Mouse (Mus musculus) liver, embryonic 14.5 days (tissue): Measurements from ENCODE around the gene Tnfrsf12a. TPM values are rescaled to one million over a fixed set of nuclear protein-coding genes. Genes with fewer than 3 reads are reported as not detected.

Source experiments
- ATAC-seq: fragments of 200-750 bp; cut with Nextera tagmentation; 2 replicates; pipeline ENCODE4 v1.8.0; 2017; ENCODE audit warnings: moderate number of reproducible peaks, mild to moderate bottlenecking, moderate library complexity; ENCODE audit not compliant: insufficient read depth
- DNase-seq, 3 experiments: peaks; one replicate each; pipeline ENCODE4 v3.0.0-alpha.2; 2012 to 2013; ENCODE audit warnings: low read depth in 3 of 3, low spot score in 3 of 3
- H3K27ac ChIP-seq: fragments of 300-500 bp; sonication (generic); 2 replicates; pipeline ENCODE4 v1.5.1; 2014; ENCODE audit warnings: moderate library complexity, mild to moderate bottlenecking, control low read depth, inconsistent platforms
- H3K27me3 ChIP-seq: fragments of 300-500 bp; sonication (generic); 2 replicates; pipeline ENCODE4 v1.6.1; 2014; ENCODE audit warnings: mild to moderate bottlenecking, low read length, moderate library complexity; ENCODE audit not compliant: control insufficient read depth, insufficient read depth
- H3K36me3 ChIP-seq: fragments of 300-500 bp; sonication (generic); replicated peaks from 2 replicates; pipeline ENCODE4 v1.6.1; 2014; ENCODE audit warnings: low read depth; ENCODE audit not compliant: control insufficient read depth, insufficient read depth
- H3K4me1 ChIP-seq, 2 experiments: fragments of 200-500 bp in 1 of 2; fragments of 300-500 bp in 1 of 2; sonication (generic) in 1 of 2; replicated peaks; 2 replicates each; pipeline ENCODE4 v1.6.1; 2012 to 2014; ENCODE audit warnings: antibody characterized with exemption in 1 of 2, inconsistent platforms in 1 of 2, low read length in 1 of 2; ENCODE audit not compliant: control insufficient read depth in 2 of 2, insufficient read depth in 2 of 2
- H3K4me2 ChIP-seq: fragments of 300-500 bp; sonication (generic); 2 replicates; pipeline ENCODE4 v1.6.1; 2014; ENCODE audit warnings: low read depth, mild to moderate bottlenecking, control low read depth, moderate library complexity
- H3K4me3 ChIP-seq, 2 experiments: fragments of 200-500 bp in 1 of 2; fragments of 300-500 bp in 1 of 2; sonication (generic) in 1 of 2; 2 replicates each; pipeline ENCODE4 v1.5.1; 2012 to 2014; ENCODE audit warnings: low read depth in 2 of 2, low read length in 2 of 2, mild to moderate bottlenecking in 2 of 2, control low read depth in 1 of 2, inconsistent platforms in 1 of 2, moderate library complexity in 1 of 2; ENCODE audit not compliant: insufficient read depth in 1 of 2
- H3K9ac ChIP-seq: fragments of 300-500 bp; sonication (generic); replicated peaks from 2 replicates; pipeline ENCODE4 v1.6.1; 2014; ENCODE audit warnings: mild to moderate bottlenecking, control low read depth, moderate library complexity
- H3K9me3 ChIP-seq: fragments of 300-500 bp; sonication (generic); 2 replicates; pipeline ENCODE4 v1.6.1; 2016; ENCODE audit warnings: low read length, mixed read lengths; ENCODE audit not compliant: control insufficient read depth
- CTCF ChIP-seq: IDR thresholded peaks from 2 replicates; pipeline ENCODE4 v1.5.1; 2016; ENCODE audit warnings: antibody characterized with exemption, low read depth, control low read depth
- EP300 ChIP-seq: IDR thresholded peaks from 2 replicates; pipeline ENCODE4 v1.6.1; 2016; ENCODE audit warnings: antibody characterized with exemption, low read depth
- WGBS: fragments of 180-500 bp; shearing (Covaris S2); extraction: QIAGEN DNeasy Blood & Tissue Kit; methylation state at CpG from one replicate; pipeline ENCODE4 v1.1.7; 2014; ENCODE audit not compliant: insufficient replicate concordance; 5-methylcytosine and 5-hydroxymethylcytosine counted together
- polyA plus RNA-seq, 2 experiments: library from polyadenylated mRNA; depleted of rRNA in 1 of 2; stranded (reverse) in 1 of 2; unstranded in 1 of 2; fragments of >200 nt; fragmentation: Nextera tagmentation in 1 of 2; extraction: Ambion mirVana in 1 of 2; gene quantifications; 2 replicates each; pipeline versions ENCODE4 v1.2.1 to v1.2.3; 2012 to 2014

The Tnfrsf12a gene
- polyA plus RNA-seq, 2 experiments: 1.7 to 3.9 TPM

DNA sequence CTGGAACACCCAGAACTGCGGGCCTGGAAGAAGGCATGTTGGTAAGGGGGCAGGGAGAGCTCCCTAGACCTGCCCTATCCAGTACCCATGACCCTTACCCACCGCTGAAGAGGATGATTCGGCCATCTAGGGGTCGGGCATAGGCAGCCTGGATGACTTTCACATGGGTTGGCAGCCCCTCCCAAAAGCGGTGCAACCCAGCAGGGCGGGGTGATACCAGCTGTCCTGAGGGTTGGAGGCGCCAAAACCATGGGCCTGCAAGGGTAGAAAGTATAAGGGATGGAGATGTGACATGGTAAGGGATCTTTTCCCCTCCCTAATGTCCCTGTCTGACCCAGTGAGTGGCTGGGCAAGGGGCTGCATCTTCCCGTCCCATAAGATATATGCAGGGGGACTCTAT lies 46.0 kb downstream of the Tnfrsf12a start:
- TF ChIP-seq EP300 (no peak), CTCF (no peak)
- no peaks in the 10 kb centered on the region for H3K36me3 ChIP-seq
- no peaks in the 10 kb centered on the region for H3K9me3 ChIP-seq
- H3K4me2 ChIP-seq: no peak overlapping the region
- no peak for ATAC-seq
- no peak overlapping the region for H3K4me3 ChIP-seq
- H3K4me1 ChIP-seq: no peaks in the 10 kb centered on the region
- H3K27ac ChIP-seq: no peak overlapping the region
- 61% methylated on average over 8 of the region's 8 CpGs for WGBS
- no peaks in the 10 kb centered on the region for H3K27me3 ChIP-seq
- no peak overlapping the region for H3K9ac ChIP-seq
- no peak for DNase-seq

GRCm38 (mm10) chr17:23630195-23631020 lies 46.9 kb downstream of the Tnfrsf12a start:
- 10% methylated on average over 22 of the region's 22 CpGs for WGBS
- Histone ChIP-seq H3K4me1 (no peaks in the 10 kb centered on the region), H3K27ac (no peak overlapping the region), H3K9ac (no peak overlapping the region), H3K36me3 (no peaks in the 10 kb centered on the region), H3K4me2 (no peak overlapping the region; the same call in 1 of the 2 replicates), H3K9me3 (no peaks in the 10 kb centered on the region), H3K4me3 (no peak overlapping the region), H3K27me3 (no peaks in the 10 kb centered on the region)
- ATAC-seq: peak; percentile 47; the same call in 1 of the 2 replicates
- TF ChIP-seq EP300 (no peak), CTCF (peak; percentile 89)
- peak in 2 of 3 experiments; percentile 7 to 16 for DNase-seq

DNA sequence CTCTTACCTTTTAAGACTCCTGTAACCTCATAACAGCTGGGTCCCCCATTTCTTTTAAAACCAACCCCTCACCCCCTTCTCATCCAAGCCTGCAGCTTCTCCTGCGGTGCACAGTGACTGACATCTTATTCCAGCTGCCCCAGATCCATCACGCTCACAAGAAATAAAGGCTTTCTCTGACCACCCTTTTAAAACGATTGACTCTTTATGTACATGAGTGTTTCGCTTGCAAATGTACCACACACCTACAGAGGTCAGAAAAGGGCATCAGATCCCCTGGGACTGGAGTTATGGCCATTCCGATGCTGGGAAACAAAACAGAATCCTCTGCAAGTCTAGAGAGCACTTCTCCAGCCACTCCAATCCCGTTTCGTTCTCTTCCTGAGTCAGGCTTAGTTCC lies 49.5 kb downstream of the Tnfrsf12a start:
- TF ChIP-seq CTCF: no peak
- TF ChIP-seq EP300: no peak
- WGBS: 39% methylated on average over 7 of the region's 7 CpGs
- Histone ChIP-seq H3K4me3 (no peak overlapping the region), H3K27ac (no peak overlapping the region), H3K9ac (no peak overlapping the region), H3K9me3 (no peaks in the 10 kb centered on the region), H3K27me3 (no peaks in the 10 kb centered on the region), H3K4me2 (no peak overlapping the region), H3K36me3 (no peaks in the 10 kb centered on the region), H3K4me1 (no peaks in the 10 kb centered on the region)
- DNase-seq (no peak), ATAC-seq (no peak)

Other genes starting within 250 kb of the Tnfrsf12a start
- gene Vmn2r117, start 197.8 kb downstream of the Tnfrsf12a start, polyA plus RNA-seq (2012; rRNA removed): not detected in 2 replicates
- gene Vmn2r117, start 197.8 kb downstream of the Tnfrsf12a start, polyA plus RNA-seq (2014; fragmentation: Nextera tagmentation; extraction: Ambion mirVana): not detected in 2 replicates
- 3.7 and 4.1 TPM in 2 replicates for gene Zfp213, start 113.2 kb downstream of the Tnfrsf12a start, polyA plus RNA-seq (2012; rRNA removed)
- 4.1 and 4.8 TPM in 2 replicates for gene Zfp213, start 113.2 kb downstream of the Tnfrsf12a start, polyA plus RNA-seq (2014; fragmentation: Nextera tagmentation; extraction: Ambion mirVana)
- gene Zfp13, start 78.0 kb downstream of the Tnfrsf12a start, polyA plus RNA-seq (2012; rRNA removed): 1.9 and 2.0 TPM in 2 replicates
- gene Zfp13, start 78.0 kb downstream of the Tnfrsf12a start, polyA plus RNA-seq (2014; fragmentation: Nextera tagmentation; extraction: Ambion mirVana): 1.3 TPM in 2 replicates
- not detected in 2 replicates for gene Zscan10, start 76.6 kb downstream of the Tnfrsf12a start, polyA plus RNA-seq (2012; rRNA removed)
- not detected in 2 replicates for gene Zscan10, start 76.6 kb downstream of the Tnfrsf12a start, polyA plus RNA-seq (2014; fragmentation: Nextera tagmentation; extraction: Ambion mirVana)
- gene Mmp25, start 32.2 kb downstream of the Tnfrsf12a start, polyA plus RNA-seq (2012; rRNA removed): 0.11 and 0.12 TPM in 2 replicates
- 0.11 TPM in 1 of 2 replicates, not detected in the other for gene Mmp25, start 32.2 kb downstream of the Tnfrsf12a start, polyA plus RNA-seq (2014; fragmentation: Nextera tagmentation; extraction: Ambion mirVana)
- 0.02 TPM in 2 replicates for gene Bicdl2, start 17.0 kb downstream of the Tnfrsf12a start, polyA plus RNA-seq (2012; rRNA removed)
- gene Bicdl2, start 17.0 kb downstream of the Tnfrsf12a start, polyA plus RNA-seq (2014; fragmentation: Nextera tagmentation; extraction: Ambion mirVana): not detected in 2 replicates
- 11.3 and 15.3 TPM in 2 replicates for gene Hcfc1r1, start 3.9 kb downstream of the Tnfrsf12a start, polyA plus RNA-seq (2012; rRNA removed)
- 21.0 and 24.5 TPM in 2 replicates for gene Hcfc1r1, start 3.9 kb downstream of the Tnfrsf12a start, polyA plus RNA-seq (2014; fragmentation: Nextera tagmentation; extraction: Ambion mirVana)
- 14.8 and 17.2 TPM in 2 replicates for gene Thoc6, start 3.6 kb downstream of the Tnfrsf12a start, polyA plus RNA-seq (2012; rRNA removed)
- 21.4 and 21.5 TPM in 2 replicates for gene Thoc6, start 3.6 kb downstream of the Tnfrsf12a start, polyA plus RNA-seq (2014; fragmentation: Nextera tagmentation; extraction: Ambion mirVana)
- 0.64 and 0.68 TPM in 2 replicates for gene Cldn6, start 1.8 kb upstream of the Tnfrsf12a start, polyA plus RNA-seq (2012; rRNA removed)
- gene Cldn6, start 1.8 kb upstream of the Tnfrsf12a start, polyA plus RNA-seq (2014; fragmentation: Nextera tagmentation; extraction: Ambion mirVana): 0.15 and 0.50 TPM in 2 replicates
- 0.04 TPM in 2 replicates for gene Cldn9, start 6.6 kb upstream of the Tnfrsf12a start, polyA plus RNA-seq (2012; rRNA removed)
- 0.21 TPM in 1 of 2 replicates, not detected in the other for gene Cldn9, start 6.6 kb upstream of the Tnfrsf12a start, polyA plus RNA-seq (2014; fragmentation: Nextera tagmentation; extraction: Ambion mirVana)
- 0.04 and 0.09 TPM in 2 replicates for gene 1520401A03Rik, start 45.3 kb upstream of the Tnfrsf12a start, polyA plus RNA-seq (2012; rRNA removed)
- gene 1520401A03Rik, start 45.3 kb upstream of the Tnfrsf12a start, polyA plus RNA-seq (2014; fragmentation: Nextera tagmentation; extraction: Ambion mirVana): not detected in 2 replicates
- 29.6 and 35.0 TPM in 2 replicates for gene Pkmyt1, start 48.9 kb upstream of the Tnfrsf12a start, polyA plus RNA-seq (2012; rRNA removed)
- 21.2 and 24.5 TPM in 2 replicates for gene Pkmyt1, start 48.9 kb upstream of the Tnfrsf12a start, polyA plus RNA-seq (2014; fragmentation: Nextera tagmentation; extraction: Ambion mirVana)
- 3.6 and 5.7 TPM in 2 replicates for gene Paqr4, start 63.4 kb upstream of the Tnfrsf12a start, polyA plus RNA-seq (2012; rRNA removed)
- gene Paqr4, start 63.4 kb upstream of the Tnfrsf12a start, polyA plus RNA-seq (2014; fragmentation: Nextera tagmentation; extraction: Ambion mirVana): 6.4 and 7.2 TPM in 2 replicates
- 0.02 and 0.03 TPM in 2 replicates for gene Kremen2, start 68.4 kb upstream of the Tnfrsf12a start, polyA plus RNA-seq (2012; rRNA removed)
- gene Kremen2, start 68.4 kb upstream of the Tnfrsf12a start, polyA plus RNA-seq (2014; fragmentation: Nextera tagmentation; extraction: Ambion mirVana): not detected in 2 replicates
- 4.0 and 4.3 TPM in 2 replicates for gene Flywch1, start 94.1 kb upstream of the Tnfrsf12a start, polyA plus RNA-seq (2012; rRNA removed)
- gene Flywch1, start 94.1 kb upstream of the Tnfrsf12a start, polyA plus RNA-seq (2014; fragmentation: Nextera tagmentation; extraction: Ambion mirVana): 6.6 and 7.4 TPM in 2 replicates
- gene Flywch2, start 108.6 kb upstream of the Tnfrsf12a start, polyA plus RNA-seq (2012; rRNA removed): 0.57 and 0.79 TPM in 2 replicates
- 0.85 and 1.0 TPM in 2 replicates for gene Flywch2, start 108.6 kb upstream of the Tnfrsf12a start, polyA plus RNA-seq (2014; fragmentation: Nextera tagmentation; extraction: Ambion mirVana)
- gene Srrm2, start 113.1 kb upstream of the Tnfrsf12a start, polyA plus RNA-seq (2012; rRNA removed): 136 and 152 TPM in 2 replicates
- gene Srrm2, start 113.1 kb upstream of the Tnfrsf12a start, polyA plus RNA-seq (2014; fragmentation: Nextera tagmentation; extraction: Ambion mirVana): 107 and 120 TPM in 2 replicates
- gene Elob, start 151.7 kb upstream of the Tnfrsf12a start, polyA plus RNA-seq (2012; rRNA removed): 277 and 284 TPM in 2 replicates
- gene Elob, start 151.7 kb upstream of the Tnfrsf12a start, polyA plus RNA-seq (2014; fragmentation: Nextera tagmentation; extraction: Ambion mirVana): 519 and 544 TPM in 2 replicates
- 0.04 TPM in 1 of 2 replicates, not detected in the other for gene Prss33, start 158.6 kb upstream of the Tnfrsf12a start, polyA plus RNA-seq (2012; rRNA removed)
- gene Prss33, start 158.6 kb upstream of the Tnfrsf12a start, polyA plus RNA-seq (2014; fragmentation: Nextera tagmentation; extraction: Ambion mirVana): not detected in 2 replicates
- gene Prss32, start 166.4 kb upstream of the Tnfrsf12a start, polyA plus RNA-seq (2012; rRNA removed): 0.06 TPM in 1 of 2 replicates, not detected in the other
- gene Prss32, start 166.4 kb upstream of the Tnfrsf12a start, polyA plus RNA-seq (2014; fragmentation: Nextera tagmentation; extraction: Ambion mirVana): not detected in 2 replicates
- 0.09 and 0.18 TPM in 2 replicates for gene Prss41, start 166.7 kb upstream of the Tnfrsf12a start, polyA plus RNA-seq (2012; rRNA removed)
- gene Prss41, start 166.7 kb upstream of the Tnfrsf12a start, polyA plus RNA-seq (2014; fragmentation: Nextera tagmentation; extraction: Ambion mirVana): 0.06 TPM in 1 of 2 replicates, not detected in the other
- not detected in 2 replicates for gene Prss21, start 190.6 kb upstream of the Tnfrsf12a start, polyA plus RNA-seq (2012; rRNA removed)
- gene Prss21, start 190.6 kb upstream of the Tnfrsf12a start, polyA plus RNA-seq (2014; fragmentation: Nextera tagmentation; extraction: Ambion mirVana): not detected in 2 replicates
- gene Dcpp1, start 203.4 kb upstream of the Tnfrsf12a start, polyA plus RNA-seq (2012; rRNA removed): not detected in 2 replicates
- gene Dcpp1, start 203.4 kb upstream of the Tnfrsf12a start, polyA plus RNA-seq (2014; fragmentation: Nextera tagmentation; extraction: Ambion mirVana): not detected in 2 replicates
- not detected in 2 replicates for gene Dcpp2, start 203.4 kb upstream of the Tnfrsf12a start, polyA plus RNA-seq (2012; rRNA removed)
- not detected in 2 replicates for gene Dcpp2, start 203.4 kb upstream of the Tnfrsf12a start, polyA plus RNA-seq (2014; fragmentation: Nextera tagmentation; extraction: Ambion mirVana)
- gene Dcpp3, start 240.0 kb upstream of the Tnfrsf12a start, polyA plus RNA-seq (2012; rRNA removed): not detected in 2 replicates
- gene Dcpp3, start 240.0 kb upstream of the Tnfrsf12a start, polyA plus RNA-seq (2014; fragmentation: Nextera tagmentation; extraction: Ambion mirVana): not detected in 2 replicates